Mouse (Mus musculus) limb, embryonic 14.5 days (tissue): Measurements from ENCODE around the gene 2610021A01Rik. TPM values are rescaled to one million over a fixed set of nuclear protein-coding genes. Genes with fewer than 3 reads are reported as not detected.
A peak's percentile ranks its signal among the peaks of the same experiment; 100 is the strongest.
"Not testable (repeated sequence)": the region's sequence is repeated elsewhere in the genome, so short reads cannot be mapped to it uniquely, and the experiment has no call there.

Experiments used
- ATAC-seq: fragments of 200-750 bp; cut with Nextera tagmentation; 2 replicates; pipeline ENCODE4 v1.8.0; 2017; ENCODE audit warnings: low read depth, moderate number of reproducible peaks, moderate TSS enrichment; ENCODE audit not compliant: low FRiP score
- DNase-seq: peaks from one replicate; pipeline ENCODE4 v3.0.0-alpha.2; 2015; ENCODE audit warnings: low spot score
- H3K27ac ChIP-seq: fragments of 300-500 bp; sonication (generic); replicated peaks from 2 replicates; pipeline ENCODE4 v1.5.1; 2014; ENCODE audit warnings: low read depth, mild to moderate bottlenecking, low read length, moderate library complexity, mixed read lengths
- H3K27me3 ChIP-seq: fragments of 300-500 bp; sonication (generic); 2 replicates; pipeline ENCODE4 v1.6.1; 2014; ENCODE audit warnings: low read length, mixed read lengths; ENCODE audit not compliant: control insufficient read depth, insufficient read depth
- H3K36me3 ChIP-seq: fragments of 300-500 bp; sonication (generic); 2 replicates; pipeline ENCODE4 v1.6.1; 2014; ENCODE audit warnings: mild to moderate bottlenecking, low read length, moderate library complexity, mixed read lengths; ENCODE audit not compliant: control insufficient read depth, insufficient read depth
- H3K4me1 ChIP-seq: fragments of 300-500 bp; sonication (generic); 2 replicates; pipeline ENCODE4 v1.6.1; 2014; ENCODE audit warnings: antibody characterized with exemption, low read length, mixed read lengths; ENCODE audit not compliant: control insufficient read depth, insufficient read depth
- H3K4me2 ChIP-seq: fragments of 300-500 bp; sonication (generic); replicated peaks from 2 replicates; pipeline ENCODE4 v1.6.1; 2014; ENCODE audit warnings: low read depth, mild to moderate bottlenecking, low read length, moderate library complexity; ENCODE audit not compliant: severe bottlenecking
- H3K4me3 ChIP-seq: fragments of 300-500 bp; sonication (generic); replicated peaks from 2 replicates; pipeline ENCODE4 v1.5.1; 2014; ENCODE audit warnings: low read length
- H3K9ac ChIP-seq: fragments of 300-500 bp; sonication (generic); 2 replicates; pipeline ENCODE4 v1.6.1; 2014; ENCODE audit warnings: mild to moderate bottlenecking, low read depth, low read length, moderate library complexity; ENCODE audit not compliant: severe bottlenecking
- H3K9me3 ChIP-seq: fragments of 300-500 bp; sonication (generic); 2 replicates; pipeline ENCODE4 v1.6.1; 2016; ENCODE audit warnings: low read length; ENCODE audit not compliant: control insufficient read depth
- POLR2A ChIP-seq: fragments of 200-500 bp; IDR thresholded peaks from 2 replicates; pipeline ENCODE4 v1.8.0; 2012; ENCODE audit warnings: inconsistent platforms, mild to moderate bottlenecking, moderate library complexity, borderline replicate concordance; ENCODE audit not compliant: insufficient read depth, insufficient read length; ENCODE audit errors: extremely low read depth
- WGBS: fragments of 180-500 bp; shearing (Covaris S2); extraction: QIAGEN DNeasy Blood & Tissue Kit; methylation state at CpG from one replicate; pipeline ENCODE4 v1.1.7; 2014; 5-methylcytosine and 5-hydroxymethylcytosine counted together
- polyA plus RNA-seq, 2 experiments: library from polyadenylated mRNA; depleted of rRNA in 1 of 2; stranded (reverse) in 1 of 2; unstranded in 1 of 2; fragments of >200 nt; fragmentation: Nextera tagmentation in 1 of 2; extraction: Ambion mirVana in 1 of 2; gene quantifications; 2 replicates each; pipeline versions ENCODE4 v1.2.1 to v1.2.3; 2012 to 2014

Gene 2610021A01Rik
- polyA plus RNA-seq, 2 experiments, result 10.6 to 13.6 TPM

- Histone ChIP-seq H3K36me3 (peaks cover 31% of the 10 kb centered on the region), H3K27ac (peak overlapping the region; percentile 94), H3K9ac (peak overlapping the region; percentile 77), H3K4me3 (peak overlapping the region; percentile 67), H3K27me3 (no peaks in the 10 kb centered on the region), H3K4me1 (no peaks in the 10 kb centered on the region), H3K4me2 (peak overlapping the region; percentile 85), H3K9me3 (peaks cover 11% of the 10 kb centered on the region; the same call in 1 of the 2 replicates)
- peak; percentile 98 for DNase-seq
- under 1% methylated on average over 26 of the region's 26 CpGs for WGBS
- peak; percentile 54; the same call in 1 of the 2 replicates for TF ChIP-seq POLR2A
- ATAC-seq, result peak; percentile 97
These were observed 34.4 kb downstream of the 2610021A01Rik start for GRCm38 (mm10) chr7:41633221-41633984.

DNA sequence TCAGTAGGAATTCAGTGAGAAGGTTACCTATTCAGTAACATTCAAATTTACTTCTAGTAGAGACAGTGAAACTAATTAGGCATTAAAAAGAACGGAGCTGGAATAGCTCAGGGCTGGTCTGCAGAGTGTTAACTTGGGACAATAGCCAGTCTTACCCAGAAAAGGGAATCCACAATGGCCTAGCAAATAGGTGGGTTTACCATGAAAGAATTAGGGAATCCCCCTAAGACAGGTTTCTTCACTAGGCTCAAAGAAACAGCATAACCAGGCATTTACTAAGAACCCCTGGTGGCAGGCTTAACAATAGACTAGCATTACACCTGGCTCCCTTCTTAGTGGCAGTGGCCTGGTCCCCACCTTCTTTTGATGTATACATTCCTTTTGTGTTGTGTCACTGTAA is 75.3 kb downstream of the 2610021A01Rik start:
- DNase-seq, H3K27ac ChIP-seq, H3K4me2 ChIP-seq, H3K36me3 ChIP-seq, ATAC-seq, H3K4me1 ChIP-seq, H3K4me3 ChIP-seq, H3K9ac ChIP-seq, H3K27me3 ChIP-seq, H3K9me3 ChIP-seq: not testable (repeated sequence)
- 69% methylated on average over 1 of the region's 1 CpGs for WGBS

Other genes starting within 250 kb of the 2610021A01Rik start
- 4.7 and 6.9 TPM in 2 replicates for gene AI987944, start 205.9 kb upstream of the 2610021A01Rik start, polyA plus RNA-seq (2012; rRNA removed)
- 12.8 TPM in 2 replicates for gene AI987944, start 205.9 kb upstream of the 2610021A01Rik start, polyA plus RNA-seq (2014; fragmentation: Nextera tagmentation; extraction: Ambion mirVana)
- 0.44 and 0.55 TPM in 2 replicates for gene Vmn2r57, start 150.5 kb upstream of the 2610021A01Rik start, polyA plus RNA-seq (2012; rRNA removed)
- gene Vmn2r57, start 150.5 kb upstream of the 2610021A01Rik start, polyA plus RNA-seq (2014; fragmentation: Nextera tagmentation; extraction: Ambion mirVana), result 0.21 and 0.35 TPM in 2 replicates
- gene Gm20449, start 99.8 kb upstream of the 2610021A01Rik start, polyA plus RNA-seq (2012; rRNA removed), result 0.43 and 0.49 TPM in 2 replicates
- gene Gm20449, start 99.8 kb upstream of the 2610021A01Rik start, polyA plus RNA-seq (2014; fragmentation: Nextera tagmentation; extraction: Ambion mirVana), result 0.14 TPM in 1 of 2 replicates, not detected in the other
- gene AW146154, start 99.3 kb upstream of the 2610021A01Rik start, polyA plus RNA-seq (2012; rRNA removed), result 11.5 and 12.5 TPM in 2 replicates
- 7.2 and 10.8 TPM in 2 replicates for gene AW146154, start 99.3 kb upstream of the 2610021A01Rik start, polyA plus RNA-seq (2014; fragmentation: Nextera tagmentation; extraction: Ambion mirVana)
- gene Gm6871, start 25.6 kb upstream of the 2610021A01Rik start, polyA plus RNA-seq (2012; rRNA removed), result 0.09 TPM in 1 of 2 replicates, not detected in the other
- not detected in 2 replicates for gene Gm6871, start 25.6 kb upstream of the 2610021A01Rik start, polyA plus RNA-seq (2014; fragmentation: Nextera tagmentation; extraction: Ambion mirVana)
- gene Zfp788, start 34.0 kb downstream of the 2610021A01Rik start, polyA plus RNA-seq (2012; rRNA removed), result 9.5 and 11.4 TPM in 2 replicates
- 13.4 and 15.7 TPM in 2 replicates for gene Zfp788, start 34.0 kb downstream of the 2610021A01Rik start, polyA plus RNA-seq (2014; fragmentation: Nextera tagmentation; extraction: Ambion mirVana)